ENCODE assay signal across 11 mouse cellular contexts in the genomic region with DNA sequence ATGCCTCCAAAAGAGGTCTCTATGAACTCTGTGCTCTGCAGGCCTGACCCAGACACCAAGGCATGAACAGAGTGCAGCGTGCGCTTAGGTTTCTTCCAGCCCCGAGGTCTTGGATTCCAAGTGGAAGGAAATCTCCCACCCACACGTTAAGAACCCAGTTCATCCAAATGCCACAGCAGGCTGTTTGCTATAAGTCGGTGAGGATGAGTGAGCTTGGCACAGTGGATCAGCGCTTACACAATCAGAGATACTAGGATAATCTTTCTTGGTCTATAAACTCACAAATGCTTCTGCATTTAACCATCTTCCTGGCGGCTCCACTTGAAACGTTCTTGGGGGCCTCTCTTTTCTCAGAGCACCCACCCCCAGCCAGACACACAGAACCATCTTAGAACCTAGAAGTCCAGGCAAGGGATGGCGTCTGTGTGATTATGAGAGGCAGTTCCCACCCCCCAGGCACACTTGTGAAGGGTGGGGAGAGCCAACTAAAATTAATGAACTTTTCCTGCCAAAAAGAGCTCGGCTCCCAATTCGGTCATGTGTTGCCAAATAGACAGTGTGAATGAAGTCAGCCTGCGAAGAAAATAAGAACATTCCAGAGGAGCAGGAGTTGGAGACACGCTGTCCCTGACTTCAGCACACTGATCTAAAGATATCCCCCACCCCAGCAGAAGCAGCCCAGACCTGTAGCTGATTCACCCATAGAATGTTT.
A peak's percentile ranks its signal among the peaks of the same experiment; 100 is the strongest.
DNase-seq lines count a peak whose midpoint lies in the region; ATAC-seq lines count a peak whose summit lies in the region.
"Had no signal": no experiment of that assay in that cellular context is flagged by ENCODE, and none has a peak within 500 bp of the region (broad histone marks: within the 10 kb centered on the region; RNA-seq: fewer than 3 reads in every experiment).

No protein-coding gene starts in this region.

- no peaks in the 10 kb centered on the region for H3K27me3 ChIP-seq in embryonic facial prominence, embryonic 14.5 days (replicated peaks; ENCODE audit: control insufficient read depth, insufficient read depth, low read length)
- H3K27me3 ChIP-seq in embryonic facial prominence, embryonic 10.5 days (replicated peaks; ENCODE audit: low read depth, poor library complexity, severe bottlenecking), result no peaks in the 10 kb centered on the region
- H3K27me3 ChIP-seq in midbrain, embryonic 15.5 days (replicated peaks), result no peaks in the 10 kb centered on the region
- H3K27me3 ChIP-seq in midbrain, embryonic 13.5 days, result 0 out of 2 replicates have a peak, but pooled peaks cover 3% of the 10 kb centered on the region
- no peaks in the 10 kb centered on the region for H3K27me3 ChIP-seq in stomach, embryonic 15.5 days (replicated peaks)
- H3K27me3 ChIP-seq: liver, embryonic 15.5 days had no signal

- peaks cover 41% of the 10 kb centered on the region for H3K4me1 ChIP-seq in embryonic facial prominence, embryonic 14.5 days (ENCODE audit: control insufficient read depth, insufficient read depth, low read length)
- H3K4me1 ChIP-seq in embryonic facial prominence, embryonic 10.5 days, result peaks cover 28% of the 10 kb centered on the region
- peaks cover 30% of the 10 kb centered on the region for H3K4me1 ChIP-seq in midbrain, embryonic 15.5 days
- peaks cover 31% of the 10 kb centered on the region for H3K4me1 ChIP-seq in midbrain, embryonic 13.5 days (replicated peaks)
- peaks cover 20% of the 10 kb centered on the region; the same call in 1 of the 2 replicates for H3K4me1 ChIP-seq in stomach, embryonic 15.5 days

- no peak overlapping the region for H3K4me3 ChIP-seq in embryonic facial prominence, embryonic 14.5 days (ENCODE audit: low read depth, low read length)
- no peak overlapping the region for H3K4me3 ChIP-seq in embryonic facial prominence, embryonic 10.5 days
- no peak overlapping the region for H3K4me3 ChIP-seq in midbrain, embryonic 15.5 days
- H3K4me3 ChIP-seq in midbrain, embryonic 13.5 days (replicated peaks), result no peak overlapping the region
- no peak overlapping the region for H3K4me3 ChIP-seq in stomach, embryonic 15.5 days (replicated peaks)
- H3K4me3 ChIP-seq: heart, adult 2 months; liver, embryonic 15.5 days had no signal

- no peaks in the 10 kb centered on the region for H3K9me3 ChIP-seq in embryonic facial prominence, embryonic 14.5 days (ENCODE audit: control insufficient read depth, low read length)
- H3K9me3 ChIP-seq in embryonic facial prominence, embryonic 10.5 days, result no peaks in the 10 kb centered on the region
- H3K9me3 ChIP-seq in midbrain, embryonic 15.5 days, result no peaks in the 10 kb centered on the region
- no peaks in the 10 kb centered on the region for H3K9me3 ChIP-seq in midbrain, embryonic 13.5 days
- H3K9me3 ChIP-seq in stomach, embryonic 15.5 days, result no peaks in the 10 kb centered on the region
- H3K9me3 ChIP-seq: liver, embryonic 15.5 days had no signal

- no peaks in the 10 kb centered on the region for H3K36me3 ChIP-seq in embryonic facial prominence, embryonic 14.5 days (ENCODE audit: control insufficient read depth, insufficient read depth, low read length)
- no peaks in the 10 kb centered on the region for H3K36me3 ChIP-seq in embryonic facial prominence, embryonic 10.5 days (replicated peaks)
- H3K36me3 ChIP-seq in midbrain, embryonic 15.5 days (replicated peaks), result no peaks in the 10 kb centered on the region
- no peaks in the 10 kb centered on the region for H3K36me3 ChIP-seq in midbrain, embryonic 13.5 days
- H3K36me3 ChIP-seq in stomach, embryonic 15.5 days, result no peaks in the 10 kb centered on the region
- H3K36me3 ChIP-seq: liver, embryonic 15.5 days had no signal

- no peak overlapping the region for H3K4me2 ChIP-seq in embryonic facial prominence, embryonic 14.5 days (ENCODE audit: low read depth, low read length)
- H3K4me2 ChIP-seq in midbrain, embryonic 15.5 days, result no peak overlapping the region
- no peak overlapping the region for H3K4me2 ChIP-seq in midbrain, embryonic 13.5 days (replicated peaks)
- H3K4me2 ChIP-seq in stomach, embryonic 15.5 days, result no peak overlapping the region
- H3K4me2 ChIP-seq: liver, embryonic 15.5 days had no signal

- no peak overlapping the region for H3K9ac ChIP-seq in embryonic facial prominence, embryonic 14.5 days (ENCODE audit: low read depth, low read length)
- no peak overlapping the region for H3K9ac ChIP-seq in midbrain, embryonic 15.5 days
- no peak overlapping the region for H3K9ac ChIP-seq in midbrain, embryonic 13.5 days (replicated peaks)
- H3K9ac ChIP-seq in stomach, embryonic 15.5 days, result no peak overlapping the region
- H3K9ac ChIP-seq: liver, embryonic 15.5 days had no signal

- H3K27ac ChIP-seq in embryonic facial prominence, embryonic 14.5 days (replicated peaks; ENCODE audit: low read depth, low read length), result no peak overlapping the region
- H3K27ac ChIP-seq in embryonic facial prominence, embryonic 10.5 days (replicated peaks), result no peak overlapping the region
- H3K27ac ChIP-seq in midbrain, embryonic 15.5 days, result 0 out of 2 replicates have a peak overlapping the region, but pooled peaks have one; percentile 9
- no peak overlapping the region for H3K27ac ChIP-seq in midbrain, embryonic 13.5 days
- H3K27ac ChIP-seq in stomach, embryonic 15.5 days, result 0 out of 2 replicates have a peak overlapping the region, but pooled peaks have one; percentile 7
- H3K27ac ChIP-seq: heart, adult 2 months; liver, embryonic 15.5 days had no signal

- DNase-seq in embryonic facial prominence, embryonic 14.5 days (ENCODE audit: low spot score), result peak; percentile 36
- DNase-seq in embryonic facial prominence, embryonic 10.5 days (ENCODE audit: low spot score), result no peak
- DNase-seq in layer of hippocampus, postnatal 36 days, result peak; percentile 55 to 63
- DNase-seq in c-Kit-positive CD71-positive TER-119-positive erythroid progenitor cells, embryonic 14.5 days (ENCODE audit: low spot score), result no peak
- DNase-seq: heart, adult 2 months; kidney, adult 18-20 months had no signal

- no peak for ATAC-seq in embryonic facial prominence, embryonic 14.5 days (ENCODE audit: low read depth)
- ATAC-seq in midbrain, embryonic 15.5 days (replicated peaks), result no peak
- no peak for ATAC-seq in midbrain, embryonic 13.5 days
- no peak for ATAC-seq in stomach, embryonic 15.5 days (ENCODE audit: insufficient read depth, low FRiP score, low read depth)
- ATAC-seq in CD4-positive, CD25-positive, alpha-beta regulatory T cell, adult 4 months, result no peak

- 71% methylated on average over 13 of the region's 13 CpGs for WGBS in embryonic facial prominence, embryonic 14.5 days
- 88% methylated on average over 13 of the region's 13 CpGs for WGBS in embryonic facial prominence, embryonic 10.5 days
- 84% methylated on average over 13 of the region's 13 CpGs for WGBS in midbrain, embryonic 15.5 days
- WGBS in midbrain, embryonic 13.5 days, result 87% methylated on average over 13 of the region's 13 CpGs
- 55% methylated on average over 13 of the region's 13 CpGs for WGBS in stomach, embryonic 15.5 days

Comparison
In these comparisons a context has a peak if more than half of its experiments do, and no peak if none do; other contexts are left out.
1. DNase-seq: peak in embryonic facial prominence, embryonic 14.5 days (single experiment) and layer of hippocampus, postnatal 36 days (2 of 2); none in embryonic facial prominence, embryonic 10.5 days (single experiment) and c-Kit-positive CD71-positive TER-119-positive erythroid progenitor cells, embryonic 14.5 days (single experiment).
2. H3K27ac ChIP-seq: peak in midbrain, embryonic 15.5 days (single experiment) and stomach, embryonic 15.5 days (single experiment); none in embryonic facial prominence, embryonic 14.5 days (single experiment), embryonic facial prominence, embryonic 10.5 days (single experiment) and midbrain, embryonic 13.5 days (single experiment).